Mouse (Mus musculus) adrenal gland, adult 2 months (tissue): ENCODE measurements at regions not wholly inside any gene's neighbourhood (a gene's known extent, or its start where the extent isn't known, plus 50 kb on each side); places are given as distances from the start of the nearest gene placed in this dataset.
"Not testable (repeated sequence)": the region's sequence is repeated elsewhere in the genome, so short reads cannot be mapped to it uniquely, and the experiment has no call there.

Experiments used
- DNase-seq: peaks from one replicate; pipeline ENCODE4 v3.0.0; 2021

DNA sequence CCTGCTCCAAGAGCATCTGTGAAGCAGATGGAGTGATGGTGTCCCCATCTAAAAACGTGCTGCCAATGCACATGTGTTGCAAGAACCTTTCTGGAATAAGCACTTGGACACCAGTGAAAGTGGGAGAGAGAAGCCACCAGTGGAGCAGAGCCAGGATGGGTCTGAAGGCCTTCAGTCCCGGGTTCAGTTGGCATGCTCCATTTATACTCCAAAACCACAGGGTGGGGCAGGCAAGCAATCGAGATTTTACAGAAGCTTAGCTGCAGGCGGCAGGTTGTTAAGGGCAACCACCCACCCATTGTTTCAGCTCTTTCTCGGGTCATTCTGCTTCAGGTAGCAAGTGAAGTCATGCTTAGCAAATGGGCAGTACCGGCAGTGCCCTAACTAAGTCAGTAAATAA, 51.8 kb upstream of the Sv2b start:
- DNase-seq = no peak

- DNase-seq = no peak
Measured at GRCm38 (mm10) chr7:75362541-75362940, 53.5 kb upstream of the Sv2b start.

DNA sequence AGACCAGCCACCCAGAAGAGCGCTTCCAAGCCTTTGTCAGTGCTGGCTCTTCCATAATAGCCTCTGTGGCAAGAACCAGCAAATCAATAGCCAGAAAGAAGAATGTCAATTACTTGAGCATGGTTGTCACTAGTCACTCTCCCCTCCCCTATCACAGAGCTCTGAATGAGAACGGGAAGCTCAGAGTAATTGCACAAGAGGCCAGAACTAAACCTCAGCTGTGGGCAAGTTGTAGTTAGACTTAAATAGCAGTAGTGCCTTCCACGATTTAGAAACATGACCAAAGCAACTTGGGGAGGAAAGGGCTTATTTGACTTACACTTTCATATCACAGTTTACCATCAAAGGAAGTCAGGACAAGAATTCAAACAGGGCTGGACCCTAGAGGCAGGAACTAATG, 56.4 kb upstream of the Sv2b start:
- no peak for DNase-seq

GRCm38 (mm10) chr7:75366285-75366882, 57.3 kb upstream of the Sv2b start:
- peak; percentile 75 for DNase-seq

GRCm38 (mm10) chr7:75368315-75368714, 59.3 kb upstream of the Sv2b start:
- DNase-seq = no peak

DNA sequence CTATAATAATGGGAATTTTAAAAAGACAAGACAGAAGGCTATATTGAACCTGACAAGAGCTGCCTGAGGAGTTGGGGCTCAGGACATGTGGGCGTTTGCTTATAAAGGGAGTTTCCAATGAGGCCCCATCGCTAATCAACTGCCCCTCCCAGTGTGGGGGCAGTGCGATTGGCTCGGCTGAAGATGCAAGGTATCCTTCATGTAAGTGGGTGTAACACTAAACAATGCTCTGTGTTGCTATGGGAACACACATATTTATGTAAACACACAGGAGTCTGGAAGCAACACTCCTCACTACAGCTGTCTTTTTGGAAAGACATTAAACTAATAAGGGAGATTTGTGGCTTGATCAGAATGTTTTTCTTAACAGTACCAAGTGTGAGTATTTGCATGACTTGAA, 60.3 kb upstream of the Sv2b start:
- DNase-seq = no peak

DNA sequence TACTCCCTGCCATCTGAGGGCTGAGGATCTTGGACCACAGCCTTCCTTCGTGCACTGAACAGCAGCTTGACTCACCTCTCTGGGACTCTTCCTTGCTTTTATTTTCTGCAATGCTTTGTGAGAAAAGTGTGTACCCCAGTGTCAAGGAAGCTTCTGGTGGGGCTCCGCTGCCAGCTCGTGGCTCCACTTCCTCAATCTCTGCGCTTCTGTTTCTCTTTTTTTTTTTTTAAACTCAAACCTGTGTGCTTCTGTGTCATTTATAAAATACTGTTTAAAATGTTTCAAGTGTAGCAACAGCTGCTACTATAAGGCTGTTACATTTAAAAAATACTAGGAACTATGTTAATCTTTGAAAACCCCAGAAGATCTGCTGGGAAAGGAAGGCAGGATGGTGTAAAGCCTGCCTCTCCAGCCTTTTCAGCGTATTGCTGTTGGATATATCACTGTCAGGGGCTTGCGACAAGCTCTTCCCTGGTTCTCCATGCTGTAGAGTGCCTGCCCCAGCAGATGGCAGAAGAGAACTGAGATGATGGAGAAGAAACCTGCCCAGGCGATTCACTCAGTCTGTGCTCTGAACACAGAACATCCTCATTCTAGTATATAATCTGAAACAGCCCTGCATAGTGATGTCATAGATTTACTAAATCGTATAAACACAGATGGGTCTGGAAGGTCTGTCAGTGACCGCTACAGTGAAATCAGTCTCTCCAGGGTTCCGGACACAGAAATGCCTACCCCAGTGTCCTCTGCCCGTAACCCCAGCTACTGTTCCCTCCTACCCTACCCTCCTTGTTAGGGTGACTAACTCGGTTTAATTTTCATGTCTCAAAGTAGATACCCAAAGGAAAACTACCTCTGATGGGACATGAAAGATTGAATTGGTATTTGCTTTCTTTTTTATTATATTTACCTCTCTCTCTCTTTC, 61.8 kb upstream of the Sv2b start:
- DNase-seq = peak; percentile 83

DNA sequence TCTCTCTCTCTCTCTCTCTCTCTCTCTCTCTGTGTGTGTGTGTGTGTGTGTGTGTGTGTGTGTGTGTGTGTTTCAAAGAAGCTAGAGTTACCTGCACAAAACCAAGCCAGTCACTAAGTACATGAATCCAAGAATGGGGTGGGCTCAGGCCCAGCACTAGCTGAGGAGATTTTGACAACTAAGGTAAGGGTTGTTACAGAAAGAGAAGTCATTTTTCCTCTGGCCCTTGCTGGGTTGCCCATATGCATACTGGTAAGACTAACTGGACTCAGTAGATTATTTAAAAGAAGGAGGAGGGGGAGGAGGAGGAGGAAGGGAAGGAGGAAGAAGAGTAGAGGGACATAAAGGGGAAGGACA, 62.4 kb upstream of the Sv2b start:
- DNase-seq = no peak

- no peak for DNase-seq
Measured at GRCm38 (mm10) chr7:75371991-75372390, 62.9 kb upstream of the Sv2b start.

GRCm38 (mm10) chr7:75372892-75373444, 63.9 kb upstream of the Sv2b start:
- DNase-seq = no peak

- DNase-seq = no peak
Measured at GRCm38 (mm10) chr7:75374506-75374905, 65.4 kb upstream of the Sv2b start.

GRCm38 (mm10) chr7:75379595-75379994, 70.5 kb upstream of the Sv2b start:
- DNase-seq = no peak

GRCm38 (mm10) chr7:75384506-75384911, 70.8 kb upstream of the Akap13 start:
- DNase-seq = peak; percentile 21

DNA sequence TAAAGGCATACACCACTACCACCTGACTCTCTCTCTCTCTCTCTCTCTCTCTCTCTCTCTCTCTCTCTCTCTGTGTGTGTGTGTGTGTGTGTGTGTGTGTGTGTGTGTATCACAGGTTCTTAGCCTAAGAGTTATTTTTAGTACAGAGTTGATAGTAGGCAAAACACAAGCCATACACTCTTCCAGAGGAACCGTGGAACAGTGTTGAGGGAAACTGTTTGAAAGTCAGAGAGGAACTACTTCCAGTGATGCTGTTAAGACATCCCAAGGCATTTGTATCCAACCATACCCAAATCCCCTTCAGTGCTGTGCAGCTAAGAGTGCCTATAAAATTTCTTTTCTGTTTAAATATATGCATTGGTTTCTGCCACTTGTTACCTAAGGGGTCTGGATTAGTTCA, 68.3 kb upstream of the Akap13 start:
- no peak for DNase-seq

- DNase-seq = no peak
Measured at GRCm38 (mm10) chr7:75387821-75388431, 67.4 kb upstream of the Akap13 start.

GRCm38 (mm10) chr7:75390162-75390561, 65.2 kb upstream of the Akap13 start:
- DNase-seq = no peak

DNA sequence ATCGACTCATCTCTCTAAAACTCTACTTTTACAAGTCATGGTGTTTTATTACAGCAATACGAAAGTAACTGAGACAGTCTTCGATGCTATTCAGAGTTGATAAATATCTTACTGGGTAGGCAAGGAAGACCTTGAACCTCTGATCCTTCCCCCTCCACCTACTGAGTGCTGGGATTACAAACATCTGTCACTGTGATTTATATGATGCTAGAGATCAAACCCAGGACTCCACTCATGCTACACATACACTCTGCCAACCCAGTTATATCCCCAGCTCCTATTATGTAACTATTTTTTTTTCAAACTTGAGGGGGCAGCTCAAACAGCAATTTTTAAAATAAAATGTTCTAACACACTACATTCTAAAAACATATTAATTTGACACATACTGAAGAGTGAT, 62.6 kb upstream of the Akap13 start:
- DNase-seq = no peak

- peak; percentile 46 for DNase-seq
Measured at GRCm38 (mm10) chr7:75393466-75393865, 61.9 kb upstream of the Akap13 start.

DNA sequence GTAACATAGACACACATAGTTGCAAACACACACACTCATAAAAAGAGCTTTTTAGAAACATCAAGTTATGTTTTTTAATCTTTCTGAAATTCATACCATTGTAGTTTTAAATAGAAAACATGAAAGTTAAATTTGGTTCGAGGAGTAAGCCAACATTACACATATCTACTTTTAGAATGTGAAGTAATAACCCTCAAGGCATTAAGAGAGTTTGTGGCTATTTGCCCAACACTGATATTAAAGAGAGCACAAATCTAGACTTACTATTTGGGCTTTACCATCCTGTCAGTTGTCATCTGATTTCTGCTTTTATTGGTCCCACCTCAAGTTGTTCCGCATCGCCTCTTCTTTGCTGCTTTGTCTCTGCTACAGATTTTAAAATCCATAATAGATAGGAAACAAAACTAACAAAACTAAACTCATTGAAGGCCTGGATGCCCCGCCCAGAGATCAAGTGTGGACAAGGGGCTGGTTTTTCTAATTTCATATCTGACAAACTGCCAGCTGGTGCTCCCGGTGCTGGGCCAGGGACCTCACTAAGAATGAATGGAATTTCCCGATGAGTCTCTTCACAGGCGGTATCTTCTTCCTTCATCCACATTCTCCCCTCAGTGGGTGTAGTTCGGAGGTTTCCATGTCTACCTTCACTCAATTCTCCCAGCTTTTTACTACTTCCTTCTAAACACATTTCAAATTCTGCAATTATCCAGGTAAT, 60.3 kb upstream of the Akap13 start:
- DNase-seq = no peak

DNA sequence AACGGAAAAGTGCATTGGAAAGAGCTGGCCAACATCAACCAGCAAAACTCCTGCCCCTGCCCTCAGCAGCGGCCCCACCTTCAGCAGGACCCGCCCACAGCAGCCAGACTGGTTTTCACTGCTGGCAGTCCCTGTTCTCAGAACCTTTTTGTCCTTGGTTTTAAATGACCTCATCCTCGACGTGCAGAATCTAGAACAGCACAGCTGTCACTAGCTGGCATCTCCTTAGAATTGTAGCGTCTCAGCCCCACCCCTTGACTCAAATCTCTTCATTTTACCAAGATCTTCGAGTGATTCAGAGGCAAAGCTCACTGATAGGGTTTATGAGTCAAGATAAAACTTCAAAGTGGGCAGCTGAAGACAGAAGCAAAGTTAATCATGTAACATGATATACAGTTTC, 57.8 kb upstream of the Akap13 start:
- DNase-seq = peak; percentile 79

GRCm38 (mm10) chr7:75398480-75398879, 56.9 kb upstream of the Akap13 start:
- DNase-seq = not testable (repeated sequence)
